Mouse (Mus musculus) megakaryocyte, embryonic 14.5 days (primary cell): ENCODE measurements around the gene Gpc1. TPM values are rescaled to one million over a fixed set of nuclear protein-coding genes. Genes with fewer than 3 reads are reported as not detected.

ENCODE experiments used
- H3K27me3 ChIP-seq: replicated peaks from 2 replicates; pipeline ENCODE3; 2012; ENCODE audit warnings: inconsistent platforms
- H3K36me3 ChIP-seq: replicated peaks from 2 replicates; pipeline ENCODE3; 2012; ENCODE audit warnings: low read length, inconsistent platforms, mixed read lengths
- H3K4me1 ChIP-seq: 2 replicates; pipeline ENCODE4 v1.6.1; 2012; ENCODE audit warnings: inconsistent platforms
- H3K4me3 ChIP-seq: replicated peaks from 2 replicates; pipeline ENCODE3; 2012; ENCODE audit warnings: moderate library complexity, mild to moderate bottlenecking, inconsistent platforms
- H3K9me3 ChIP-seq: 2 replicates; pipeline ENCODE4 v1.6.1; 2012; ENCODE audit warnings: inconsistent platforms
- FLI1 ChIP-seq: IDR thresholded peaks from 2 replicates; pipeline ENCODE4 v1.6.1; 2012; ENCODE audit warnings: low read length, inconsistent platforms, mixed read lengths
- GATA1 ChIP-seq: IDR thresholded peaks from 3 replicates; pipeline ENCODE4 v1.6.1; 2012; ENCODE audit warnings: mixed read lengths, low read length, inconsistent platforms, borderline replicate concordance
- polyA plus RNA-seq: library from polyadenylated mRNA; stranded (reverse); fragments of >175 nt; gene quantifications from 2 replicates; pipeline ENCODE4 v1.2.3, GENCODE M21; 2012; ENCODE audit warnings: low replicate concordance; ENCODE audit not compliant: insufficient read depth

Gene Gpc1
- polyA plus RNA-seq, 1 experiment = 0.26 TPM

DNA sequence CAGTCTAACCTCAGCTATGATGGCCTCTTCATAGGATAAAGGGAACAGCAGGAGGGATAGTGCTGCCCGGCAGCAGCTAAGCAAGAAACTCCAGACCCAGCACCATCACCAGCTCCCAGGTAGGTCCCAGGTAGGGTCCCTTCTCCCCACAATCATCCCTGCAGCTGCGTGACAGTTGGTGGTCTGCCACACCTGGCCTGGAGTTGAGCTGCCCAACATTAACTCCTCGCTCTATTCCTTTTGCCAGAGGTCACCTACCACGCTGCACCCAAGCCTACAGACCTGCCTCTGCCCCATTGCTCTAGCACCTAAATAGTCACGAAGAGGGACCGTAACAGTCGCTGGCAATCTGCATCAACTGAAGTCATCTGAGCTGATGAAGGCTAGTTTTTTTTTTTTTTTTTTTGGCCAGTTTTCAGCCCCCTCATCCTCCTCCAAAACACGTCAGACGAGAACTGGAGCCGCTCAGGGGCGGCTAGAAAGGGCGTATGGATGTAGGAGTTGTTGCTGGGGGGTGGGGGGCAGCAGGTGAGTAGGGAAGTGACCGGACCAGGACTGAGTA lies 738 bp upstream of the Gpc1 start:
- Histone ChIP-seq H3K9me3 (no peaks in the 10 kb centered on the region), H3K27me3 (peaks cover 97% of the 10 kb centered on the region), H3K36me3 (no peaks in the 10 kb centered on the region), H3K4me3 (no peak overlapping the region), H3K4me1 (peaks cover 13% of the 10 kb centered on the region)
- TF ChIP-seq FLI1 (no peak), GATA1 (no peak)

DNA sequence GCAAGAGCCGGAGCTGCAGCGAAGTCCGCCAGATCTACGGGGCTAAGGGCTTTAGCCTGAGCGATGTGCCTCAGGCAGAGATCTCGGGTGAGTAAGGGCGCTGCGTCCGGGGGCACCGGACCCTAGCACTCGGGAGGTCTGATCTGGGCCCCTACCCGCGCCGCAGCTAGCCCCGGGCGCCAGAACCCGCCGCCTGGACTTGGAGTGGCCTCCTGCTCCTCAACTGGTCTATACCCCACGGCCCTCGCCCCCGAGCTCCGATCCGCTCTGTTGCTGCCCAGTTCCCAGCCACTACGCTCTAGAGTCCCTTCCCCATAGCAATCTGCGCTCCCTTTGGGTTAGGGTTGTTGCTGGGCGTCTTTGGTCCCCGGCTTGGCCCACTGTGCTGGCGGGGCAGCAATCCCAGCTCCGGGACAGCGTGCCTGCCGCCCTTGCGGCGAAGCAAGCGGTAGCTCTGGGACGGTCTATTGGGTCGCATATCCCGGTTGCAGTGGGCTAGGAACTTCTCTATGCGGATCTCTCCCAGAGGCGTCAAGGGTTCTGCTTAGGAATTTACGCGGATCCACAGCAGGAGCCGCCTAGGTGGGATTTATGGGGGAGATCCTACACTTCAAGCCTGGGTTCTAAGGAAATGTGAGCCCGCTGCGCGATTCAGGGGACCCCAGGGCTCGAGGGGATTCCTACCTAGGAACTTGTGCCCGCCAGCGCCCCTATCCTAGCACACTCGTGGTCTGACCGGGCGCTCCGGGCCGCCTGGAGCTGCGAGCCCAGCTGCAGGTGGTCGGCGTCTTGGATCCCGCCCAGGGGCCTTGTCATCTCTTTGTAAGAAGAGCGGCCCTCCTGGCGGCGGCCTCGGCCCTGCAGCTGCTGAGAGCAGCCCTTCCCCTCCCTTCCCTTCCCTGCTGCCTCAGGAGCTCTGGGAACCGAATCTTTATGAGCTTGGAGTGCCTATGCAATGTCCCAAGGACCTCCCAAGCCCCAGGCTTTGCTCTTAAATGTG lies 866 bp downstream of the Gpc1 start:
- Histone ChIP-seq H3K9me3 (no peaks in the 10 kb centered on the region), H3K4me1 (peaks cover 13% of the 10 kb centered on the region), H3K4me3 (peak overlapping the region; percentile 73), H3K27me3 (peaks cover 97% of the 10 kb centered on the region), H3K36me3 (no peaks in the 10 kb centered on the region)
- TF ChIP-seq GATA1 (no peak), FLI1 (no peak)

DNA sequence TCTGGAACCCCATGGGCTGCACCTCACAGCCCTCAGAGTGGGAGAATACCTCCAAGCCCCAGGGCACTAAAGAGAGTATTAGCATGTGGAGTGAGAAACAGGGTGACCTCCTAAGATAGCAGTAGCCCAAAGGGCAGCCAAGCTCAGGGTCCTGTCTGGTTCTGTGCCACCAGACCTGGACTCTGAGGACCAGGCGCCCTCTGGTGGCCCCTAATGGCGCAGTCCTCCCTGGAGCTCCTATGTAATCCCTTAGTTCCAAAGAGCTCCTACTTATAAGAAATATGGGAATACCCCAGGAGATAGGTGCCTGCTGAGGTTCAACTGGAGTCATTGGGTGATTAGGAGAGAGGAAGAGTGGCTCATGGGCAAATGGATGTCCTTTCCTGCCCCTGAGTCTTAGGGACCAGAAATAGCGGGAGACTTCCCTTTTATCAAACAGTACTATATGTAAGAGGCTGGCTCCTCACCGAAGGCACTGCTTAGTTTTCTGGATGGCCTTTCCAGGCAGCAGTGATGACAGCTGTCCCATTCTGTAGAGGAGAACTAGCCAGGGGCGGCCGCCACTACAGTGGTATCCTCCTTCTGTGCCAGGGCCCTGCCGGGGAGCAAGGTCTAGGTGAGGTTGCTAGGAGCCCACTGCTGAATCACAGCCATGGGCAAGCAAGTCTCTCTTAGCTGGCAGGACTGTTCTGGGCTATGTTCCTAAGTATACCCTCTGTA lies 2.7 kb downstream of the Gpc1 start:
- H3K9me3 ChIP-seq = no peaks in the 10 kb centered on the region
- peaks cover 96% of the 10 kb centered on the region for H3K27me3 ChIP-seq
- TF ChIP-seq GATA1 = no peak
- TF ChIP-seq FLI1 = no peak
- no peak overlapping the region for H3K4me3 ChIP-seq
- H3K4me1 ChIP-seq = peaks cover 13% of the 10 kb centered on the region
- no peaks in the 10 kb centered on the region for H3K36me3 ChIP-seq

DNA sequence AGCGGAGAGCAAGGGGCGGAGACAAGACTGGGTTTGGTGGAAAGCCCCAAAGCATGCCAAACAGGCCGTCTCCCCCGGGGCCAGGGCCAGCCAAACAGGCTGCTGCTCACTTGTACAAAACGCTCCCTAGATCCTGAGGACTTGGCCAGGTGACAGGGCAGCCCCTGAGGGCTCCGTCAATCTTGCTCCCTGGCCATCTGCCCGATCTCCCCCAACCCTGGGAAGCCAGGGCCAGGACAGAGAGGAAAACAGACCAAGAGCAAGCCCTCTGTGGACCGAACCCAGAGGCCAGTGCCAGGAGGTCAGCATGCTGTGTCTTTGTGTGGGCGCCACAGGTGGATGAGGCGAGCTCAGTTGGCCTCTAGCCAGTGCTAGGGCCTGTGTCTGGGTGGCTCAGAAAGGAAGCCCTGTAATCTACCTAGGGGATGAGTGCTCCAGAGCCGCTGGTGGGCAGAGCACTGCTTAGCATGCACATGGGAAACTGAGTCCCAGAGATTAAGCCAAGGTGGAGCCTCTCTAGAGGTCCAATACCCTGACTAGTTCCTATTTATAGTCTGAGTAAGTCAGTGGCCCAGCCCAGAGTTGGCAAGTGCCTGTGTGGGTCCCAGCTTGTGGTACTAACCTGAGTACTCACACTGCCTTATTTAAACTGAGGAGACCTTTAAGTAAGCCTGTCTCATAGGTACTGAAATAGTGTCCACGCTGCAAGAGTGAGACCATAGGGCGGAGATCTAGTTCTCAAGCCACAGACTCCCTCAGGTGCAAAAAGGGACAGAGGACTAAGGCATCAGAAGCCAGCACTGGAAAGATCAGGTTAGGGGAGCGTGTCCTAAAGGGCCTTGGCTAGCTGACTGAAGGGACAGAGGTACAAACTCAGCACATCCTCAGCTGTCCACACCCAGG lies 6.7 kb downstream of the Gpc1 start:
- no peak overlapping the region for H3K4me3 ChIP-seq
- TF ChIP-seq GATA1 = no peak
- TF ChIP-seq FLI1 = no peak
- peaks cover 77% of the 10 kb centered on the region for H3K27me3 ChIP-seq
- no peaks in the 10 kb centered on the region for H3K36me3 ChIP-seq
- H3K9me3 ChIP-seq = no peaks in the 10 kb centered on the region
- no peaks in the 10 kb centered on the region for H3K4me1 ChIP-seq

DNA sequence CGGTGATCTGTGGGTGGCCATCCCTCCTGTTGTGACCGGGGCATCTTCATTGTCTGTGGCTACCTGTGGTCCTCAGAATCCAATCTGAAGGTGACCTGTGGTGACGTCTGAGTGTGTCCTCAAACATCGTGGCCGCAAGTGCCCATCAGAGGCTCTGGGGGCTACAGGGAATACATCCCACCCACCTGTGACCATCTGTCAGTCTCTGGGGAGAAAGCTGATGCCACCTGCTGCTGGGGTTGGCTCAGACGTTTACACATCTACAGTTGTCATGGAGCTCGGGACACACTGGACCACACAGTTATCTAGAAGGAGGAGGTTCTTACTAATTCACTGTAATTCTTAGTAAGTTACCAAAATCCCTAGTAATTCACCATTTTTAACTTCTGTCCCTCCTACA lies 7.8 kb downstream of the Gpc1 start:
- H3K27me3 ChIP-seq = peaks cover 77% of the 10 kb centered on the region
- H3K4me1 ChIP-seq = no peaks in the 10 kb centered on the region
- TF ChIP-seq GATA1 = no peak
- no peak for TF ChIP-seq FLI1
- no peaks in the 10 kb centered on the region for H3K9me3 ChIP-seq
- H3K4me3 ChIP-seq = no peak overlapping the region
- no peaks in the 10 kb centered on the region for H3K36me3 ChIP-seq

DNA sequence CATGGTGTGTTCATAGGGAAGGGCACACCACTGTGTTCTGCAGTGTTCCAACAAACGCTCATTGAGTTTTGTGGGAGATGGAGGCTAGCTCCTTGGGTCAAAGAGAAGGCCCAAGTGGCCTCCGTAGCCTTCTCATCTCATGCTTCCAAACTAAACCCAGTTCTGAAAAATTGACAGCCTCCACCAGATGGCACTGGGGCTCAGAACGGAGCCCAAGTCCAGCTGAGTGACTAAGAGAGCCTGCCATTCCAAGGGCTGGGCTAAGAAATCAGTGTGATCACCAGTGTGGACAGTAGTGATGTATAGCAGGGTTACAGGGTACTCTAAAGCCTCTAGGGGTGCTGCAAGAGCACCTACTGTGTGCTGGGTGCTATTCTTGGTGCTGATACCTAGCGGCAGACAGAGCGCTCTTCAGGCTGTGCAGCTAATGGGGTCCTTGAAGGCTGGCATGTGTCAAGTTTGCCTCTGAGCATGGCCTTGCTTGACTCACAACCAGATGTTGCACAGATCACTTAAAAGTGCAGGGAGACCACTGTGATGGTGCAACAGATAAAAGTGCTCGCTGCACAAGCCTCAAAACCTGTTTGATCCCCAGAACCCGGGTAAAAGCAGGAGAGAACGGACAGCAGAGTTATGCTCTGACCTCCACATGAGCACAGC lies 8.9 kb downstream of the Gpc1 start:
- TF ChIP-seq FLI1 = no peak
- TF ChIP-seq GATA1 = no peak

DNA sequence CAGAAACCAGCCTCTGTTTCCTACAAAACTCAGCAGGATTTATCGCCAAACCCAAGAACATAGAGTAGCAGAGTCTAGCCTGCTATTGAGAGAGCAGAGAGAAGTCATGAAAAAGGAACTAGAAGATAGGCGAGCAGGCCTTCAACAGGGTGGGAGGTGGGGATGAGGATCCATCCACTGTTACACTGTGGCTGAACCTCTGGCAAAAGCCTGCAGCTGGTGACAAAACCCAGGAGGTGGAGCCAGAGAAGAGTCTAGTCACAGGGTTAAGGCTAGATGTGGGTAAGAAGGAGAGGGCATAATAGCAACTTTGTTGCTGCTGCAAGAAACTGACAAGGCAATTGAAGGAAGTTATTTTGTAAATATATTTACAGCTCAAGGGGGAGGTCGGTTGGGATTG lies 10.0 kb downstream of the Gpc1 start:
- Histone ChIP-seq H3K4me3 (no peak overlapping the region), H3K4me1 (no peaks in the 10 kb centered on the region), H3K36me3 (no peaks in the 10 kb centered on the region), H3K27me3 (peaks cover 74% of the 10 kb centered on the region), H3K9me3 (no peaks in the 10 kb centered on the region)
- no peak for TF ChIP-seq FLI1
- no peak for TF ChIP-seq GATA1

More for the DNA sequence above, 8.9 kb downstream of the Gpc1 start:
- peaks cover 76% of the 10 kb centered on the region for H3K27me3 ChIP-seq
- no peaks in the 10 kb centered on the region for H3K9me3 ChIP-seq
- H3K36me3 ChIP-seq = no peaks in the 10 kb centered on the region
- H3K4me1 ChIP-seq = no peaks in the 10 kb centered on the region
- H3K4me3 ChIP-seq = no peak overlapping the region

DNA sequence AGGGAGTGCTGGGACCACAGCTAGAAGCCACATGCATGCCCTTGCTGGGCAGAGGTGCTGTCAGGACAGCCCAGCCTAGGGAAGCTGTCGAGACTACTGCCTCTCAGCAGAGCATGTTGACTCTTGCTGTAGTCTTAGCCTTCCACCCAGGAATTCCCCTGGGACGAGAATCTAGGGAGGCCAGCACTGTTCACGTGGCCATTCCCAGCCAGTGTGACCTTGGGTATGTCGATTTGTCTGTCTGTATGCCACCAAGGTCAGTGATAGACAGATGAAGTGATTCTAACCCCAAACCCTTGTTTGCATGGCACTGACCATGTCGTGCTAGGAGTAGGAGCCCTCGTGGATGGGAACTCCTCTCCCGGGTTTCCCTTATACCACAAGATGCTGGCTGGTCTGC lies 14.4 kb downstream of the Gpc1 start:
- peaks cover 79% of the 10 kb centered on the region for H3K27me3 ChIP-seq
- H3K36me3 ChIP-seq = no peaks in the 10 kb centered on the region
- TF ChIP-seq FLI1 (no peak), GATA1 (no peak)

More for the DNA sequence above, 14.4 kb downstream of the Gpc1 start:
- H3K9me3 ChIP-seq = no peaks in the 10 kb centered on the region
- peaks cover 21% of the 10 kb centered on the region; the same call in 1 of the 2 replicates for H3K4me1 ChIP-seq
- no peak overlapping the region for H3K4me3 ChIP-seq
